Mouse (Mus musculus): ENCODE measurements around the gene Traf3ip3. TPM values are rescaled to one million over a fixed set of nuclear protein-coding genes. Genes with fewer than 3 reads are reported as not detected.

Gene Traf3ip3
- polyA plus RNA-seq, 1 experiment from 2014 or later: 8.3 TPM

GRCm38 (mm10) chr1:193194416-193195140 is 6.9 kb downstream of the Traf3ip3 start:
- 72% methylated on average over 3 of the region's 3 CpGs for WGBS (ENCODE audit: insufficient replicate concordance)

DNA sequence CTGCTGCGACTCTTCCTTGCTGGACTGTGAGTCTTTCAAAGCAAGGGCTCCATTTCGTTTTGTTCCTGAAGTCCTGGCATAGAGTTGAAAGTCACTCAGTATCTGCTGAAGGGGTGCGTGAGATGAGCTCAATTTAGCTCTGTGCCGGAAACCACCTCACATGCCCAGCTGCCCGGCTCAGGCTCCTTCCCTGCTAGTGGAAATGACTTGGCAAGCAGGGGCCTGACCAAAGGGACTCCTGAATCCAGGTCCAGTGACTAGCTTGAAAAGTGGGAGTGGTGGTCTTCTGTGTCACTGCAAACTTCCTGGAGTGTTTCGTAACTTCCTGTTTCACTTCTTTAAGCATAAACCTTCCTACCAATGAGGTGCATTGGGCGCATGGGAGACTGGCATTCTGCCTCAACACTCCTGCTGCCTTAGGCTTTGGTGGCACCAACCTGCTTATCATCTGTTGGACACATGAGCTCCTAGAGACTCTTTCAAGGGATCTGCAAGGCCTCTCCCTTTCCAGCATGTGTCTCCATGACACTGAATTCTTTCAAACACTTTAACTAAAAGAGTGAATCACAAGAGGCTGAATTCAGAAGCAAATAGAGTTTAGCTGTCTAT is 9.7 kb downstream of the Traf3ip3 start:
- H3K27me3 ChIP-seq (ENCODE audit: insufficient read depth, low read length): no peaks in the 10 kb centered on the region
- no peak for DNase-seq
- no peak for TF ChIP-seq CTCF (IDR thresholded peaks at IDR 0.05; ENCODE audit: low read depth)
- TF ChIP-seq EP300 (IDR thresholded peaks at IDR 0.05; ENCODE audit: low read depth): no peak
- peak overlapping the region; percentile 34 for H3K27ac ChIP-seq (ENCODE audit: low read depth)
- ATAC-seq: peak; percentile 36; the same call in 1 of the 2 replicates
- 67% methylated on average over 7 of the region's 7 CpGs for WGBS (ENCODE audit: insufficient replicate concordance)
- no peak overlapping the region for H3K4me3 ChIP-seq (ENCODE audit: low read depth, low read length)
- no peak overlapping the region for H3K4me2 ChIP-seq (ENCODE audit: low read depth, low read length)
- H3K9me3 ChIP-seq (ENCODE audit: low read length): no peaks in the 10 kb centered on the region
- peaks cover 5% of the 10 kb centered on the region for H3K36me3 ChIP-seq (replicated peaks; ENCODE audit: insufficient read depth, low read length)
- no peak overlapping the region for H3K9ac ChIP-seq (replicated peaks)
- 0 out of 2 replicates have a peak, but pooled peaks cover 3% of the 10 kb centered on the region for H3K4me1 ChIP-seq (ENCODE audit: insufficient read depth)

More at GRCm38 (mm10) chr1:193194416-193195140, 6.9 kb downstream of the Traf3ip3 start:
- TF ChIP-seq CTCF (IDR thresholded peaks at IDR 0.05; ENCODE audit: low read depth): no peak
- TF ChIP-seq EP300 (IDR thresholded peaks at IDR 0.05; ENCODE audit: low read depth): no peak
- H3K9ac ChIP-seq (replicated peaks): no peak overlapping the region
- H3K36me3 ChIP-seq (replicated peaks; ENCODE audit: insufficient read depth, low read length): peaks cover 5% of the 10 kb centered on the region; the same call in 1 of the 2 replicates
- no peak overlapping the region for H3K4me3 ChIP-seq (ENCODE audit: low read depth, low read length)
- no peak for ATAC-seq
- no peak overlapping the region for H3K4me2 ChIP-seq (ENCODE audit: low read depth, low read length)
- H3K27ac ChIP-seq (ENCODE audit: low read depth): no peak overlapping the region
- DNase-seq: no peak
- no peaks in the 10 kb centered on the region for H3K27me3 ChIP-seq (ENCODE audit: insufficient read depth, low read length)
- H3K4me1 ChIP-seq (ENCODE audit: insufficient read depth): peaks cover 7% of the 10 kb centered on the region; the same call in 1 of the 2 replicates
- H3K9me3 ChIP-seq (ENCODE audit: low read length): no peaks in the 10 kb centered on the region

GRCm38 (mm10) chr1:193189771-193190170 is 11.7 kb downstream of the Traf3ip3 start:
- WGBS (ENCODE audit: insufficient replicate concordance): 46% methylated on average over 3 of the region's 3 CpGs
- ATAC-seq (no peak), DNase-seq (no peak)
- TF ChIP-seq CTCF (IDR thresholded peaks at IDR 0.05; ENCODE audit: low read depth) (no peak), EP300 (IDR thresholded peaks at IDR 0.05; ENCODE audit: low read depth) (no peak)
- Histone ChIP-seq H3K4me1 (ENCODE audit: insufficient read depth) (0 out of 2 replicates have a peak, but pooled peaks cover 3% of the 10 kb centered on the region), H3K9me3 (ENCODE audit: low read length) (no peaks in the 10 kb centered on the region), H3K4me3 (ENCODE audit: low read depth, low read length) (no peak overlapping the region), H3K27me3 (ENCODE audit: insufficient read depth, low read length) (no peaks in the 10 kb centered on the region), H3K36me3 (replicated peaks; ENCODE audit: insufficient read depth, low read length) (peaks cover 5% of the 10 kb centered on the region), H3K27ac (ENCODE audit: low read depth) (no peak overlapping the region; the same call in 1 of the 2 replicates), H3K4me2 (ENCODE audit: low read depth, low read length) (no peak overlapping the region), H3K9ac (replicated peaks) (no peak overlapping the region)

DNA sequence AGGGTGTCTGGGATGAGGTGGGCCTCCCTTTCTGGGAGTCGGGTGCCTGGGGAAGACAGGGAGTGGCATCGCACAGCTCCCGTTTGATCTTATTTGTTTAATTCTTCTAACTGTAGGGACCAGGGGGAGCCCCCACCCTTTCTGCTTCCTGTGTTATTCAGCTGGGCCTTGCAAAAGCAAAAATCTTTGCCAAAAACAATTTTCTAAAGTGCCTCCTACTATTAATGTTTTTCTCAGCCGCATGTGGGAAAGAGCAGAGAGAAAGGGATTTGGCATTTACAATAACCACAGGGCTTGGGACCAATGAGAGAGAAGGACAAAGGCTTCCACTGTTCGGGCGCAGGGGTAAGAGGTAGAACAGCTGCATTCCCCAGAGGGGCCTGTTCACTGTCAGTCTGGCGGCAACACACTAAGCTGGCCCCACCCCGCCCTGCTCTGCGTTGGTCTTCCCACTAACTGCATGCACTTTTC is 12.3 kb downstream of the Traf3ip3 start:
- ATAC-seq: peak; percentile 60
- Histone ChIP-seq H3K9me3 (ENCODE audit: low read length) (no peaks in the 10 kb centered on the region), H3K36me3 (replicated peaks; ENCODE audit: insufficient read depth, low read length) (peaks cover 5% of the 10 kb centered on the region), H3K27me3 (ENCODE audit: insufficient read depth, low read length) (no peaks in the 10 kb centered on the region), H3K9ac (replicated peaks) (no peak overlapping the region), H3K27ac (ENCODE audit: low read depth) (peak overlapping the region; percentile 25), H3K4me1 (ENCODE audit: insufficient read depth) (0 out of 2 replicates have a peak, but pooled peaks cover 3% of the 10 kb centered on the region), H3K4me3 (ENCODE audit: low read depth, low read length) (no peak overlapping the region), H3K4me2 (ENCODE audit: low read depth, low read length) (no peak overlapping the region)
- TF ChIP-seq EP300 (IDR thresholded peaks at IDR 0.05; ENCODE audit: low read depth) (no peak), CTCF (IDR thresholded peaks at IDR 0.05; ENCODE audit: low read depth) (no peak)
- WGBS (ENCODE audit: insufficient replicate concordance): 56% methylated on average over 9 of the region's 9 CpGs
- no peak for DNase-seq

- 66% methylated on average over 6 of the region's 6 CpGs for WGBS (ENCODE audit: insufficient replicate concordance)
- H3K9me3 ChIP-seq (ENCODE audit: low read length): no peaks in the 10 kb centered on the region
- no peak for DNase-seq
- no peak for ATAC-seq
- H3K4me1 ChIP-seq (ENCODE audit: insufficient read depth): 0 out of 2 replicates have a peak, but pooled peaks cover 3% of the 10 kb centered on the region
- no peak overlapping the region for H3K4me2 ChIP-seq (ENCODE audit: low read depth, low read length)
- no peak overlapping the region for H3K4me3 ChIP-seq (ENCODE audit: low read depth, low read length)
- no peak for TF ChIP-seq EP300 (IDR thresholded peaks at IDR 0.05; ENCODE audit: low read depth)
- TF ChIP-seq CTCF (IDR thresholded peaks at IDR 0.05; ENCODE audit: low read depth): no peak
- H3K27me3 ChIP-seq (ENCODE audit: insufficient read depth, low read length): no peaks in the 10 kb centered on the region
- no peak overlapping the region for H3K27ac ChIP-seq (ENCODE audit: low read depth)
- peaks cover 3% of the 10 kb centered on the region for H3K36me3 ChIP-seq (replicated peaks; ENCODE audit: insufficient read depth, low read length)
- H3K9ac ChIP-seq (replicated peaks): no peak overlapping the region
Observed at GRCm38 (mm10) chr1:193188257-193188656, 13.2 kb downstream of the Traf3ip3 start.

DNA sequence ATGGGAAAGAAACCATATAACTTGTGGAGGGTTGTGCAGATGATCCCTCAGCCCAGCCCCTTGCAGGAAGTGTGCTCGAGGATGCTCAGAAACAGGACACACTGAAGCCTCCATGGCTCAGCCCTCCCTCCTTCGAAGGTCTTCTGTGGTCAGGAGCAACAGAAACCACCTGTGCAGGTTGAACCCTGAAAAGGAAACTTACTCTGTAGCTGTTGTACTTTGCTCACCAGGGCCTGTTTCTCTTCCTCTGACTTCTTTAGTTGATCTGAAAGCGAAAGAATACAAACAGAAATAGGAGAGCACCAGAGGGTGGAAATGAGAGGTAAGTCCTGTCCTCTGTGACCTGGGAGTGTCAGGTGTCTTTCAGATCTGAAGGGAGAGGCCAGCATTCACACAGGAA is 20.4 kb downstream of the Traf3ip3 start:
- Histone ChIP-seq H3K36me3 (replicated peaks; ENCODE audit: insufficient read depth, low read length) (peaks cover 3% of the 10 kb centered on the region; the same call in 1 of the 2 replicates), H3K27me3 (ENCODE audit: insufficient read depth, low read length) (no peaks in the 10 kb centered on the region), H3K4me2 (ENCODE audit: low read depth, low read length) (no peak overlapping the region), H3K4me3 (ENCODE audit: low read depth, low read length) (no peak overlapping the region), H3K9me3 (ENCODE audit: low read length) (no peaks in the 10 kb centered on the region), H3K4me1 (ENCODE audit: insufficient read depth) (no peaks in the 10 kb centered on the region), H3K9ac (replicated peaks) (no peak overlapping the region), H3K27ac (ENCODE audit: low read depth) (no peak overlapping the region)
- WGBS (ENCODE audit: insufficient replicate concordance): 69% methylated on average over 3 of the region's 3 CpGs
- no peak for ATAC-seq
- TF ChIP-seq CTCF (IDR thresholded peaks at IDR 0.05; ENCODE audit: low read depth): no peak
- TF ChIP-seq EP300 (IDR thresholded peaks at IDR 0.05; ENCODE audit: low read depth): no peak
- DNase-seq: no peak

Measured in liver, postnatal 0 days (tissue).